Mouse (Mus musculus) thymus, adult 2 months (tissue): ENCODE results near the gene Casq2. TPM values are rescaled to one million over a fixed set of nuclear protein-coding genes. Genes with fewer than 3 reads are reported as not detected.
A peak's percentile ranks its signal among the peaks of the same experiment; 100 is the strongest.

Experiments
- DNase-seq: peaks from one replicate; pipeline ENCODE4 v3.0.0; 2021
- H3K27ac ChIP-seq: fragments of 200-500 bp; 2 replicates; pipeline ENCODE4 v1.5.1; 2012; ENCODE audit warnings: low read length, control low read depth; ENCODE audit not compliant: control insufficient read depth, insufficient read depth
- H3K27me3 ChIP-seq: fragments of 200-500 bp; 2 replicates; pipeline ENCODE4 v1.6.1; 2012; ENCODE audit warnings: mild to moderate bottlenecking, low read length, moderate library complexity, mixed read lengths; ENCODE audit not compliant: control insufficient read depth, insufficient read depth
- H3K36me3 ChIP-seq: fragments of 200-500 bp; 2 replicates; pipeline ENCODE4 v1.6.1; 2012; ENCODE audit warnings: mild to moderate bottlenecking, low read length, moderate library complexity; ENCODE audit not compliant: control insufficient read depth, insufficient read depth
- H3K4me1 ChIP-seq: fragments of 200-500 bp; replicated peaks from 2 replicates; pipeline ENCODE4 v1.6.1; 2012; ENCODE audit warnings: low read length; ENCODE audit not compliant: control insufficient read depth, insufficient read depth
- H3K4me3 ChIP-seq: fragments of 200-500 bp; 2 replicates; pipeline ENCODE4 v1.5.1; 2012; ENCODE audit warnings: mild to moderate bottlenecking, low read length, control low read depth, moderate library complexity; ENCODE audit not compliant: control insufficient read depth, insufficient read depth
- CTCF ChIP-seq: fragments of 200-500 bp; IDR thresholded peaks from 2 replicates; pipeline ENCODE4 v1.5.1; 2012; ENCODE audit warnings: mild to moderate bottlenecking, control low read depth, low read length, moderate library complexity, borderline replicate concordance; ENCODE audit not compliant: control insufficient read depth, poor library complexity, insufficient read depth; ENCODE audit errors: extremely low read depth
- POLR2A ChIP-seq: fragments of 200-500 bp; IDR thresholded peaks from 2 replicates; pipeline ENCODE4 v1.6.1; 2012; ENCODE audit warnings: mild to moderate bottlenecking, low read length, control low read depth, moderate library complexity; ENCODE audit not compliant: control insufficient read depth, poor library complexity, insufficient read depth; ENCODE audit errors: extremely low read depth
- WGBS: fragments of 180-500 bp; shearing (Covaris S2); methylation state at CpG from one replicate; pipeline ENCODE4 v1.1.7; 2018; 5-methylcytosine and 5-hydroxymethylcytosine counted together
- polyA plus RNA-seq: library from polyadenylated mRNA; depleted of rRNA; stranded (reverse); fragments of >200 nt; gene quantifications from 2 replicates; pipeline ENCODE4 v1.2.3, GENCODE M21; 2012

Casq2 gene
- polyA plus RNA-seq, 1 experiment: 10.1 TPM

DNA sequence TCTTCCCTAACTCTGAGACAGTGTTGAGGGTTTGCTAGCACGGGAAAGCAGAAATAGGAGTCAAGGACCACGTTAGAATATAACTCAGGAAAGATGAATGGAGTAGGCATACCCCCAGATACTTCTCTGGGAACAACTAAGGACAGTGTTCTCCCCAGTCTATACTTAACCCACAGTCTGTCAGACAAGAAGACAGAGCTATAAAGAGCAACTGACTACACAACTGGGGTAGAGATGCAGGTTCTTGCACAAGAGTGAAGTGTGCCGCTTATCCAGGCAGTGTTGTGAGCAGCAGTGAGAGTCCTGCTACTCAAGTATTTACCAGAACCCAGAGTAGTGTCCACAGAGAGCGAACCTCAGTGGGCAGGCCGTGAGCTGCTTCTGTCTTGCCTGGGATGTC is 16.5 kb upstream of the Casq2 start:
- WGBS: 91% methylated on average over 5 of the region's 5 CpGs
- H3K27ac ChIP-seq: no peak overlapping the region
- H3K4me1 ChIP-seq: no peaks in the 10 kb centered on the region
- H3K4me3 ChIP-seq: no peak overlapping the region
- no peak for TF ChIP-seq CTCF
- TF ChIP-seq POLR2A: no peak
- H3K27me3 ChIP-seq: no peaks in the 10 kb centered on the region
- no peak for DNase-seq
- H3K36me3 ChIP-seq: no peaks in the 10 kb centered on the region

DNA sequence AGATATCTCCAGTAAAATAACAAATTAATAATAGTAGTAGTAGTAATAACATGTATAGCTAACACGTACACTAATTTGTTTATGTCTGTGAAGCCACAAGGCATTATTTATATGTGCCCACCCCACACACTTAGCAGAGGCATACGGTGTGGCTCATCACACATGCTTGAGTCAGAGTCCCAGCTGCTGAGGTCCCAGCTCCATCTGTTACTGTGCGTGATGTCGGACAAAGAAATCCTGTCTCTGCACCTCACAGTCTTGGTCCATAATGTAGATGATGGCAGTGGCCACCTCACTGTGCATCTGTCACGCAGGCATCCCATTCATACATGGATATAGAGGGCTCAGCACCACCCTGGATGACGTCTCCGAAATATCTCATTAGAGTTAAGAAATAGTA is 15.9 kb upstream of the Casq2 start:
- TF ChIP-seq CTCF: no peak
- no peak for TF ChIP-seq POLR2A
- H3K27ac ChIP-seq: no peak overlapping the region
- WGBS: 97% methylated on average over 7 of the region's 7 CpGs
- no peak for DNase-seq
- H3K27me3 ChIP-seq: no peaks in the 10 kb centered on the region
- no peak overlapping the region for H3K4me3 ChIP-seq
- no peaks in the 10 kb centered on the region for H3K36me3 ChIP-seq
- H3K4me1 ChIP-seq: no peaks in the 10 kb centered on the region

DNA sequence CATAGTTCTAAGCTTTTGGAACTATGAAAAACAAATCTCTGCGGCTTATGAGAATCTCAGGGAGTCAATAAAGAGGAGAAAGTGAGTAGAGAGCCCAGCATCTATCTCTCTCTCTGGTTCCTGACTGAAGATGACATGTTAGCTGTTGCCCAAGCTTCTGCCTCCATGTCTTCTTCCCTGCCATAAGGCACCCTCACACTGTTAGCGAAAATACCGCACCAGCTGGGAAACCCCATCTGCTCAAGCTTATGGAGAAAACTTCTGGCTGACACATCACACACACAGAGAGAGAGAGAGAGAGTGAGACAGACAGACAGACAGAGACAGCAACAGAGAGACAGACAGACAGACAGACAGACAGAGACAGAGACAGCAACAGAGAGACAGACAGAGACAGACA is 15.2 kb upstream of the Casq2 start:
- TF ChIP-seq POLR2A (no peak), CTCF (no peak)
- H3K27ac ChIP-seq: no peak overlapping the region
- WGBS: 97% methylated on average over 3 of the region's 3 CpGs
- DNase-seq: no peak
- H3K27me3 ChIP-seq: no peaks in the 10 kb centered on the region
- no peaks in the 10 kb centered on the region for H3K4me1 ChIP-seq
- no peak overlapping the region for H3K4me3 ChIP-seq
- H3K36me3 ChIP-seq: no peaks in the 10 kb centered on the region

DNA sequence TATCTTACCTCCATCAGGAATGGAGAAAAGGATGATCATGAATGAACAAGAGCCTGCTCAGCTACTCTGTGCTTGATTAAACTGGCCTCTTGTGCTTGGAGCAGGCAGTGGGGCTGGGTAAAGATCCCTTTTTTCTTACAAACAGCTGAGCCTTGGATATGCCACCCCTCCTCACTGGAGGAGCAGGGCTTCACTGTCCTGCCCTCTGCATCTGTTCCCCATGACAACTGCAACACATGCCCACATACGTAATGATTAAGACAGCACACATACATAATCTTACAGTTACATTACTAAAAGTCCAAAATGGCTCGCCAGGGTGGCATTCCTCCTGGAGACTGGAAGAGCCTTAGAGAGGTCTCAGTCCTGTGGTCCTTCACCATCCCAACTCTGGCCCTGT is 6.8 kb upstream of the Casq2 start:
- Histone ChIP-seq H3K27me3 (no peaks in the 10 kb centered on the region), H3K4me1 (no peaks in the 10 kb centered on the region), H3K36me3 (no peaks in the 10 kb centered on the region), H3K27ac (no peak overlapping the region), H3K4me3 (no peak overlapping the region)
- WGBS: 87% methylated on average over 2 of the region's 2 CpGs
- TF ChIP-seq CTCF (no peak), POLR2A (no peak)
- no peak for DNase-seq

DNA sequence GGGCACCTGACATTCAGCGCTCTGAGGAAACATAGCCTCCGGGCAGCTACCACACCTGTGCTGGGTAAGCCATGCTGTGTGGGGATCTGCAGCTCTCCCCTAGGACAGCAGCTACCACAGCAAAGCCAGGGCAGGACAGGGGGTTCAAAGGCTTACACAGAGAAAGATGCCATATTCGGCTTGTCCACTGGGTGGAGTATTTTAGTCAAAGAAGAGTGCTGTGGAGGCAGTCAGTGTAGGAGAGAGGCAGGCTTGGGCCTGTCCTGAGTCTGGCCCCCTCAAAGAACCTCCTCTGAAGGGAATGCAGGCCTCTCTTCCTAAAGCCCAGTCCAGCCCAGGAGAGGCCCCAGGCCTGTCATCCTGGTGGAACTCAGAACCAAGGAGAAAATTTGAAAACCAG is 4.4 kb upstream of the Casq2 start:
- no peak for TF ChIP-seq CTCF
- TF ChIP-seq POLR2A: no peak
- no peaks in the 10 kb centered on the region for H3K36me3 ChIP-seq
- no peak overlapping the region for H3K4me3 ChIP-seq
- no peak overlapping the region for H3K27ac ChIP-seq
- DNase-seq: peak; percentile 20
- WGBS: 29% methylated on average over 3 of the region's 3 CpGs
- no peaks in the 10 kb centered on the region for H3K4me1 ChIP-seq
- no peaks in the 10 kb centered on the region; the same call in 1 of the 2 replicates for H3K27me3 ChIP-seq

DNA sequence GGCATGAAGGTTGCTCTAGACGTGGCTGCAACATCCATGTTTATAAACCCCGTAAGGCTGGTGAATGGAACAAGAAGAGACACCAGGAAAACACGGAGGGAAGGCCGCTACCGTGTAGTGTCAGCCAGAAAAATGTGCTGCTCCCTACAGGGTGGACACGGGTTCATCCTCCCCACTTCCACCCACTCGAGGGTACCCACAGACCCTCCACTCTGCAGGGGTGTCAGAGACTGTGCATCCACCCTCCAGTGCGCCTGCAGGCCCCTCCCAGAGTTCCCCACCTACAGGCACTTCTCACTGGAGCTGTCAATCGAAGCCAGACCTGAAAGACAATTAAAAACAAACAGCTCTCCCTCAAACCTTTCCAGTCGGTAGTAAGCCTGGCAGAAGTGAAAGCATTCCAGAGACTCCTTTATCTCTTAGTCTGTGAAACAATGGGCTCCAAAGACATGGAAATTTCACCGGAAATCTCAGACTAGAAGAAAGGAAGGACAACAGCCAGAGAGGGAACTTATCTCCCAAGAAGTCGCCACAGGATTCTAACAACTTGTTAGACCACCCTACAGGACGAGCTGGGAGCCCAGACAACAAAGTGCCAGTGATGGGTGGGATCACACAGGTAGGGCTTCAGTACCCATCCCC is 2.5 kb upstream of the Casq2 start:
- H3K27ac ChIP-seq: no peak overlapping the region
- 74% methylated on average over 13 of the region's 13 CpGs for WGBS

More for the DNA sequence above, 2.5 kb upstream of the Casq2 start:
- no peaks in the 10 kb centered on the region for H3K36me3 ChIP-seq
- no peak for TF ChIP-seq POLR2A
- no peak for TF ChIP-seq CTCF
- no peaks in the 10 kb centered on the region; the same call in 1 of the 2 replicates for H3K27me3 ChIP-seq
- no peaks in the 10 kb centered on the region for H3K4me1 ChIP-seq
- DNase-seq: no peak
- no peak overlapping the region for H3K4me3 ChIP-seq
